Mouse (Mus musculus) liver, embryonic 14.5 days (tissue): ENCODE measurements at regions not wholly inside any gene's neighbourhood (a gene's known extent, or its start where the extent isn't known, plus 50 kb on each side); places are given as distances from the start of the nearest gene placed in this dataset.

ENCODE experiments used
- CTCF ChIP-seq: IDR thresholded peaks from 2 replicates; pipeline ENCODE4 v1.5.1; 2016; ENCODE audit warnings: antibody characterized with exemption, low read depth, control low read depth
- EP300 ChIP-seq: IDR thresholded peaks from 2 replicates; pipeline ENCODE4 v1.6.1; 2016; ENCODE audit warnings: antibody characterized with exemption, low read depth

DNA sequence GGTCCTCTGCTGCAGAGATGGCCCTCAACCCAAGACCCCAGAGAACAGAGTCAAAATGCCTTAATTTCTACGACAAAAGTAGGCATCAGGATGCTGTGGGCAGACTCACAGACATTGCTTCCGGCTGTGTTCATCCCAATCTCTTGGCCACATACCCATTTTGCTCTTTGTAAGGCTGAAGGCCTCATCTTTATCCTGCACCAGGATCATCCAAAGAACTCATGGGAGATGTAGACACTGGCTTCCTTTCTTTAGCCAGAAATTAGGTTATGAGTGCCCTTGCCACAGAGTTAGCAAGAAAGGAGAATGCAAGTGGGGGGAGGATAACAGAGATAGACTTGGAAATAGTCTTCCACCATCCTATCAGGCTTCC lies 87.8 kb downstream of the Cxcl12 start:
- TF ChIP-seq CTCF: no peak
- no peak for TF ChIP-seq EP300
